ENCODE assay signal across 8 mouse cellular contexts in genomic region chr3:88950576-88951326, GRCm38 (mm10). TPM values are rescaled to one million over a fixed set of nuclear protein-coding genes. Genes with fewer than 3 reads are reported as not detected.
DNase-seq lines count a peak whose midpoint lies in the region; ATAC-seq lines count a peak whose summit lies in the region.

Gene Ash1l, plus strand, starts transcription at chr3:88950622.
Gene Dap3, minus strand, starts transcription at chr3:88951181.

- WGBS in hindbrain, embryonic 15.5 days, result 0% methylated on average over 46 of the region's 64 CpGs

- H3K9ac ChIP-seq in hindbrain, embryonic 15.5 days, result peak within 1 kb of the TSS; percentile 95

- H3K9me3 ChIP-seq in hindbrain, embryonic 15.5 days, result no peaks in the 10 kb centered on the region

- ATAC-seq in hindbrain, embryonic 15.5 days (ENCODE audit: low FRiP score, low read depth), result peak; percentile 85

- H3K4me2 ChIP-seq in hindbrain, embryonic 15.5 days, result peak within 1 kb of the TSS; percentile 71

- H3K4me3 ChIP-seq in hindbrain, embryonic 15.5 days, result peak within 1 kb of the TSS; percentile 88

- peak within 1 kb of the TSS; percentile 100 for H3K27ac ChIP-seq in hindbrain, embryonic 15.5 days (replicated peaks)

- H3K36me3 ChIP-seq in hindbrain, embryonic 15.5 days, result no peaks in the 10 kb centered on the region

- DNase-seq in WW6 (ENCODE audit: low read depth, low spot score), result peak; percentile 63
- peak; percentile 55 to 74 for DNase-seq in cerebellum, postnatal 4 days (ENCODE audit: low spot score in 2 of 2)
- peak; percentile 74 for DNase-seq in gastrocnemius, adult 18-20 months (ENCODE audit: low spot score)
- DNase-seq in left cerebral cortex, adult 18-20 months (ENCODE audit: low spot score in 2 of 2), result peak; percentile 64 to 70
- DNase-seq in lung, postnatal 4 days, result peak; percentile 83 to 85
- peak; percentile 77 to 86 for DNase-seq in right cerebral cortex, postnatal 10 days (ENCODE audit: low spot score in 2 of 2)
- peak; percentile 73 for DNase-seq in urinary bladder, postnatal 14 days (ENCODE audit: low spot score)

- no peaks in the 10 kb centered on the region for H3K27me3 ChIP-seq in hindbrain, embryonic 15.5 days

- peaks cover 42% of the 10 kb centered on the region for H3K4me1 ChIP-seq in hindbrain, embryonic 15.5 days (replicated peaks)

RNA-seq across cellular contexts. Expression of gene Ash1l, which starts in this region (rescaled TPM):
- total RNA-seq in gastrocnemius, adult 18-20 months (2021), result 10 to 100 TPM; 31.0 to 33.3 TPM
- 17.5 and 19.5 TPM in 2 replicates for polyA plus RNA-seq in hindbrain, embryonic 15.5 days (2015; fragmentation: Nextera tagmentation; extraction: Ambion mirVana)
- 10 to 100 TPM; 90.9 to 92.2 TPM for total RNA-seq in left cerebral cortex, adult 18-20 months (2021)

RNA-seq across cellular contexts. Expression of gene Dap3, which starts in this region (rescaled TPM):
- 10 to 100 TPM; 64.8 to 74.2 TPM for total RNA-seq in gastrocnemius, adult 18-20 months (2021)
- 121 and 129 TPM in 2 replicates for polyA plus RNA-seq in hindbrain, embryonic 15.5 days (2015; fragmentation: Nextera tagmentation; extraction: Ambion mirVana)
- 100 to 1,000 TPM in 1 of 2 experiments, 10 to 100 TPM in 1; 98.4 to 105 TPM for total RNA-seq in left cerebral cortex, adult 18-20 months (2021)

Comparison
In these comparisons a context has a peak if more than half of its experiments do, and no peak if none do; other contexts are left out.
1. Peak in every context shown above with its lines: DNase-seq, ATAC-seq, H3K4me3 ChIP-seq and H3K27ac ChIP-seq.